8 mouse cellular contexts compared by ENCODE assay signal in the genomic region with DNA sequence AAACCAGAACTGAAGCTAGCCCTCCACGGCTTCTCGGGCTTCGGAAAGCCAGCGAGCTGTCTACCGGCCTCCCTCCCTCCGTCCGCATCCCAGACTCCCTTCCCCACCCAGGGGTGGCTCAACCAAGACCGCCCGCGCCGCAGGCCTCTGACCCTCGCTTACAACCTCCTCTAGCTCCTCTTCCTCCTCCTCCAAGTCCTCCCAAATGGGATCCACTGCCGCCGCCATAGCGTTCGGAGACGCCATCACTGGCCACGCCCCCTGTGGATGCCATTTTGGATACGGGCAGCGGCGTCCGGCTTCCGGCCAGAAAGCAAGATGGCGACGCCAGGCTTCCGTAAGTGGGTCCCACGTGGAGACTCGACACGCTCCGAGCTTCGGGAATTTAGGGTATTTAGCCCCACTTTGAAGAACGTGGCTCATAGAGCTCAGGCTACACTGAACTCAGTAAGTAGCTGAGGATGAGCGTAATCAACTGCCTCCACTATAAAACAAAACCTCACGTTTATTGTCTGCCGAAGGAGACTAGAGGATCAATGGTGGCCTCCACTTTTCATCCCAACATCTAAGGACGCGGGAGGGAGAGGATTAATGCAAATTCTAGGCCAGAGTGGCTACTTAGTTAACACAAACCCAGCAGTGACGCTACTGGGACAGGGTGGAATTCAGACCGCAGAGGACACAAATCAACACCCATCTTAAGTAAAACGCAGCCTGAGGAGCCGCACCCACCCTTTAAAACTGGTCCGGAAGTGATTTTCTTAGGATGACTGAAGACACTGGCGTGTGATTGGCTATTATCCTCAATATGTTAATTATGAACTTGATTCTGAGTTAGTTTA. TPM values are rescaled to one million over a fixed set of nuclear protein-coding genes. Genes with fewer than 3 reads are reported as not detected.
DNase-seq lines count a peak whose midpoint lies in the region; ATAC-seq and TF ChIP-seq lines count a peak whose summit lies in the region.

A gene (minus strand): TSS at position 695 of the 842 bp plus-strand sequence.

- H3K4me2 ChIP-seq in forebrain, embryonic 15.5 days (replicated peaks) = peak within 1 kb of the TSS; percentile 86

- peak within 1 kb of the TSS; percentile 97 for H3K27ac ChIP-seq in forebrain, embryonic 15.5 days (replicated peaks)

- peak; percentile 99 for DNase-seq in ES-CJ7 (ENCODE audit: low read depth, low spot score)
- peak; percentile 89 for DNase-seq in cerebellum, adult 11 months
- DNase-seq in heart, postnatal 25 days (ENCODE audit: low spot score) = peak; percentile 82
- peak; percentile 90 to 97 for DNase-seq in layer of hippocampus, adult 18-20 months (ENCODE audit: low spot score in 2 of 2)
- peak; percentile 97 for DNase-seq in lung, adult 2 months
- DNase-seq in thymus, adult 18-20 months = peak; percentile 84 to 89

- H3K9ac ChIP-seq in forebrain, embryonic 15.5 days (replicated peaks) = peak within 1 kb of the TSS; percentile 90

- ATAC-seq in forebrain, embryonic 15.5 days (replicated peaks) = peak; percentile 81
- peak; percentile 76 for ATAC-seq in neutrophil, adult 5-6 weeks (ENCODE audit: extremely low read depth, insufficient number of reproducible peaks, low FRiP score, poor library complexity, severe bottlenecking)

- H3K4me3 ChIP-seq in forebrain, embryonic 15.5 days = peak within 1 kb of the TSS; percentile 68
- H3K4me3 ChIP-seq in lung, adult 2 months (replicated peaks; ENCODE audit: extremely low read depth, low read depth, low read length) = peak within 1 kb of the TSS; percentile 97

- H3K4me1 ChIP-seq in forebrain, embryonic 15.5 days = peaks cover 13% of the 10 kb centered on the region
- peaks cover 3% of the 10 kb centered on the region for H3K4me1 ChIP-seq in lung, adult 2 months (ENCODE audit: control insufficient read depth, insufficient read depth, low read length)

- peak; percentile 66; the same call in 1 of the 2 replicates for TF ChIP-seq POLR2A in lung, adult 2 months (IDR thresholded peaks at IDR 0.05; ENCODE audit: borderline replicate concordance, extremely low read depth, low read depth, low read length)

- intact Hi-C loops in heart, postnatal 25 days (cut with DNase I) = loop anchor here (2.0 kb wide), 3 partner anchors 45 to 171 kb away; a partner anchor contains a TSS

- no peaks in the 10 kb centered on the region for H3K9me3 ChIP-seq in forebrain, embryonic 15.5 days

- no peaks in the 10 kb centered on the region for H3K27me3 ChIP-seq in forebrain, embryonic 15.5 days

- under 1% methylated on average over 43 of the region's 43 CpGs for WGBS in forebrain, embryonic 15.5 days
- 1% methylated on average over 43 of the region's 43 CpGs for WGBS in lung, adult 2 months

- H3K36me3 ChIP-seq in forebrain, embryonic 15.5 days = peaks cover 14% of the 10 kb centered on the region

- TF ChIP-seq CTCF in lung, adult 2 months (IDR thresholded peaks at IDR 0.05; ENCODE audit: insufficient read depth, low read length) = no peak

RNA-seq across cellular contexts. Expression of the gene that starts here (rescaled TPM):
- 87.9 and 88.1 TPM in 2 replicates for polyA plus RNA-seq in forebrain, embryonic 15.5 days (2015; fragmentation: Nextera tagmentation; extraction: Ambion mirVana)
- 10 to 100 TPM; 20.1 to 24.7 TPM for total RNA-seq in heart, postnatal 25 days (2021)
- 10 to 100 TPM; 23.2 to 27.2 TPM for total RNA-seq in layer of hippocampus, adult 18-20 months (2021)
- 3.5 and 6.3 TPM in 2 replicates for polyA plus RNA-seq in lung, adult 2 months (2012; rRNA removed)
- 47.5 and 59.8 TPM in 2 replicates for total RNA-seq in neutrophil, adult 5-6 weeks (2017)

Comparison
In these comparisons a context has a peak if more than half of its experiments do, and no peak if none do; other contexts are left out.
1. Peak in every context shown above with its lines: DNase-seq, ATAC-seq, H3K4me3 ChIP-seq and H3K27ac ChIP-seq.
2. RNA of the gene that starts here (polyA plus RNA-seq): 87.9 to 88.1 TPM in forebrain, embryonic 15.5 days; 3.5 to 6.3 TPM in lung, adult 2 months; every median in the first group is over 10 times any median in the second.